Mouse (Mus musculus): Measurements from ENCODE around the gene Pde4d. TPM values are rescaled to one million over a fixed set of nuclear protein-coding genes. Genes with fewer than 3 reads are reported as not detected.

Gene Pde4d
- total and polyA plus RNA-seq, 3 experiments = 3.6 to 71.4 (median 38.5) TPM

GRCm38 (mm10) chr13:109891194-109891909 is 1441.6 kb downstream of the Pde4d start:
- no peak for DNase-seq

DNA sequence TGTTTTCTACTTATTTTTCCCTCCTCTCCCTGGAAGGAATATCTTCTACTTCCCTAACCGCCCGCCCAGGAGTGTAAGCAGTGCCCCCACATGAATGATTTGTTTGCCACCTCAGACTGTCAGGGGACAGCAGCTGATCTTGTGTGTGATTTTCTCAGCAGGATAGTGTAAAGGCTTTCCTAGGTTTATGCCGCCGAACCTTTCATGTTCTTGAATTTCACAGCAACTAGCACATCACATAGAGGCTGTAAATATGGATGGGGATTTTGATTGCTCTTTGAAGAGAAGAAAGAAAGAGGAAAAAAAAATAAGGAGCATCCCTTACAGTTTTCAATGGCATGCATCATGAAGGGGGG is 1442.1 kb downstream of the Pde4d start:
- DNase-seq = no peak

DNA sequence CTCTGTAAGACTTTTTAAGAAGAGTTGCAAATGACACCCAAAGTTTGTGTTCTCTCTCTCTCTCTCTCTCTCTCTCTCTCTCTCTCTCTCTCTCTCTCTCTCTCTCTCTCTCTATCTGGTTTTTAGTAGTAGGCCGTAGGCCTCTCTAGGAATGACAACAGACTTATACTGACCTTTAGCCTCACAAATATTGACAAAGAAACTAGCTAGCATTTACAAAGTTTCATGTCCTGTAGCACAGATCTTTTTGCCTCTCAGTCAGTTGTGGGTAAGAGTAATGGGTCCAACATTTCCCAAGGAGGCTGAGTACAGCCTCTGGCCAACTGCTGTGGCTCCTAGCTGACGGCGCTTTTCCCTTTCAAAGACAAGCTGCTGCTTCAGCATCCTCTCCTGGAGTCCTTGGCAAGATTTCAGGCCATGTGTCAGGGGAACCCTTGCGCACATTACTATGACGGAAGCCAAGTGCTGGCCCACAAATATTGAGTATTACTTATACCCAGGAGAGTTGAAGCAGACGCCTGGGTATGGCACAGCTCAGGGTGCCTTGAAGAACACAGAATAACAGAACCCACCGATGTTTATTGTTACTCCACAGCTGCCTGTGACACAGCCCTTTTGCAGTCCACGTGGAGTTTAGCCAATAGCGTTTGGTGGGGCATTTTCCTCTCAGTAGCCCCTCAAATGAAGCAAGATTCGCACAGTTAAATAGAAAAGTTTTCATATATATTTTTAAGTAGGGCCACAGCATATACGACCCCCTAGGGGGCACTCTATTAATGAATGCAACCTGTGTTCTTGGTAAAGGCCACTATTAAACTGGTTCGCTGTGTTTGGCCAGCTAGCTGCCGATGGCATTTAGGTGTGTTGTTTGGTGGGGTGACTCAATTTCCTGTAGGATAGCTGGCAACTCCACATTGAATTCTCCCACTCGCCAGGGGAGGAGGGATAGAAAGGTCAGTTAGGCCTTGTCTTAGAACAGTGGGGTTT is 1450.0 kb downstream of the Pde4d start:
- peak; percentile 58 for DNase-seq

DNA sequence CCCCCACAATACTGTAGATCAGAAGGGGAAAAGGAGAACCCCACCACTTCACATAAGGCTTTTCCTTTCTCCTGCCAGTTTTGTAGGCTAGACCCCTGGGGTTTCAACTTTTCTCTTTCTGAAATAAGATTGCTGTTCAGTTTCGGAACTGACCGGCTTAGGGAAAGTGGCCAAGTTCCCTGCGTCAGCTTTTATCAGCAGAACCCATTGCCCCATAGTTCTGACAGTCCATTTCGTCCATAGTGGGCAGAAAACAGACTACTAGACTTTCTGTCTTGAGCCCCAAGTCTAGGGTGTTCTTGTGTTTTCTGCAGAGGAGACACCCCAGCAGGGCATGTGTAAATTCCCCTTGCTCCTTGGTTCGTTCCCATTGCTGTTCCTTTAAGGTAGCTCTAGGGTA is 1452.1 kb downstream of the Pde4d start:
- DNase-seq = no peak

DNA sequence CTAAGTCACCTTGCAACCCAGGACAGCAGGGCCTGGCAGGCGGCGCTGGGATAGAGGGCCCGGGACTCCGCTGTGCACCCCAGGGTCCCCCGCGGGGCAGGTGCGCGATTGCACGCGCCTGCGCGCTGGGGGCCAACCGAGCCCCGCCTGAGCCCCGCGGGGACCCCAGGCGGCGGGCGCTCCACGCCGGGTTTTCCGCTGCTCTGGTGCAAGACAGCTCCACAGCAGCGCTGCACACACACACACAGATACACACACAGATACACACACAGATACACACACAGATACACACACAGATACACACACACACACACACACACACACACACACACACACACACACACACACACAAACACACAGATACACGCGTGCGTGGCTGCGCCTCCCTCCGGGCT is 1452.7 kb downstream of the Pde4d start:
- peak; percentile 52 for DNase-seq

DNA sequence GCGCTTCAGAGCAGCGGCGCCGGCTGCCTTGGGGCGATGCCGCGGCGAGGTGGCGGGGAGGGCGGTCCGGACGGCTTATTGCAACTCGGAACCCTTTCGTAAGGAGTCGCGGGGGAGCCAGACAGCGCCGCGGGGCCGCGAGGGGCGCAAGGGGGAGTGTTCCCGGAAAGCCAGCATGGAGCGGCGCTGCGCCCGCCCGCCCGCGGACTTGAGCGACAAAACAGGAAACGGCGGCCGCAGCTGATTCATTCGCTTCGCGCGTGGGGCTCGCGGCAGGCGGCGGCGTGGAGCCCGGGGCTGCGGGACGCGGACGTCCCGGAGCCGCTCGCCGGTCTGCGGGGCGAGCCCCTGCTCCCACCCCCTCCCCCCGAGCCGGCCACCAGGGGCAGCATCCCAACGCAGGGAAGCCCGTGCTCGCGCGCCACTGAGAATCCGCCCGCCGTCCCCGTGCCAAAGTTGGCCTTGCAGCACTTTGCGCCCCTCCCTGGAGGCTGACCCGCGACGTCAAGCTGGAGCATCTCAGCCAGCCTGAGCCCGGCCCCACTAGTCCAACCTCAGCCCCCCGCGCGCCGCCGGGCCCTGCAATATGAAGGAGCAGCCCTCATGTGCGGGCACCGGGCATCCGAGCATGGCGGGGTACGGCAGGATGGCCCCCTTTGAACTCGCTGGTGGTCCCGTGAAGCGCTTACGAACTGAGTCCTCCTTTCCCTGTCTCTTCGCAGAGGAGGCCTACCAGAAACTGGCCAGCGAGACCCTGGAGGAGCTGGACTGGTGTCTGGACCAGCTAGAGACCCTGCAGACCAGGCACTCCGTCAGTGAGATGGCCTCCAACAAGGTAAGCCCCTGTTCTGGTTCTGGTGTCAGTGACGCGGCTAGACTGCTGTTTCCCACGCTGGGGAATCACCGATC is 1453.4 kb downstream of the Pde4d start:
- DNase-seq = peak; percentile 81

DNA sequence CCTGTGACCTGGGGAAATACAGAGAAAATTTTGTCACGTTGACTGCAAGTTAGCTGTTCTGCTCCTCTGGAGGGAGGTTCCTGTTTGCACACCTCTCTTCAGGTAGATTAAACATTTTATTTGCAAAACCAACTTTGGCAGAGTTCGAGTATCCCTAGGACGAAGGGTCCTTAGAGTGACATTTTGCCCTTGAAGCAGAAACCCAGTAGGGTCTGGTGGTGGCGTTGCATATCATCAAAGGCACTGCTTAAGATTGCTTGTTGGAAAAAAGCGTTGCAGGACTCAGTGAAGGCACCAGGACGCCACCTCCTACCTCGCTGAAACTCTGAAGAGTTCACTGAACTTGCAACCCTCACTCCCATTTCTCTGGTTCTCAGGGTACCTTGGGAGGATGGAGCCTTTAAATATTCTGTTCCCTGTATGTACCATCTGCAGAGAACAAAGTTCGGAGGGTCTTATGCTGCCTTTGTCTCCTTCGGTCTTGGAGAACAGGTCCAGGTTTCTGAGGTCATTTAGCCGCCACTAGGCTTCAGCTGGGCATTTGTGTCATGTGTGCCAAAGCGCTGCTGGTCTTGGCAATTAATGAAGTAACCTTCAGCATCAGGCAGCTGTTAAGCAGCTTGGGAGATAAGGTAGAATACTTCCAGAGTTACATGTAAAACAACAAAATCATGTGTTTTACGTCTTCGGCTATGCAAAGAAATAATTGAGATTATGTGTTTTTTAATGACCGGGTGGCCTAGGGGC is 1454.2 kb downstream of the Pde4d start:
- DNase-seq = no peak

GRCm38 (mm10) chr13:109906342-109906888 is 1456.7 kb downstream of the Pde4d start:
- no peak for DNase-seq

DNA sequence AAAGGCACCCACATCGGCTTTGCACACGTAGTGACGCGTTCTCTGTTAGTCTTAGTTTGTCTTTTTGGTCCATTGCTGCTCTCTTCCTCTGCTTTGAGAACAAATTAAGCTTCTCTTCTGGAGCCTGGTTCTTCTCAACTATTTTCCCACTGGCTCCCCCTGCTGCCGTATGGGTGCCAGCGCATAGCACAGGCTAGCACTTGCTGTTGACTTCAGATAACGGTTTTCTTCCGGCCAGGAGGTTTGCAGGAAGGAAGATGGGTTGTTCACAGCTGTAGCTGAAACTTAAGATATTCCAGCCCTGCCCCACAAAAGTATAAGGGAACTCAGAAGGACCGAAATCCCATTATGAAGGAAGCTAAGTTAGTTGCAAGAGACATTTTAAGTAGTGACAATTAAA is 1457.9 kb downstream of the Pde4d start:
- peak; percentile 74 for DNase-seq

DNA sequence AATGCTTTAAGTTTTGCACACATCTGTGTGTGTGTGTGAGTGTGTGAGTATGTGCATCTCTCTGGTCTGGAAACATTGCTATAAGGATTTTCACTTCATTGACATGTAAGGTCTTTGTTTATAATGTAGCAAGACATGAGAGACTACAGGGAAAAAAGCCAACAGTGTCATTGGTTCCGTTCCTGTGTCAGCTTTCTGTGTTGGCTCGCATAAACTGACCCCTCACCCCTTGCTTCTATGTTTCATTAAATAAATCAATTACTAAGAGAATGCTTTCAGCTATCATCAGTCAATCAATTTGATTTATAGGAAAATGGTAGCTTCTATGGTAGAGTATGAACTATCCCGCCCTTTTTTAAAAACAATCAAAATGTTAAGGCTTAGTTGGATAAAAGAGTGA is 1458.6 kb downstream of the Pde4d start:
- no peak for DNase-seq

GRCm38 (mm10) chr13:109909111-109909510 is 1459.4 kb downstream of the Pde4d start:
- no peak for DNase-seq

GRCm38 (mm10) chr13:109910915-109911314 is 1461.2 kb downstream of the Pde4d start:
- DNase-seq = no peak

DNA sequence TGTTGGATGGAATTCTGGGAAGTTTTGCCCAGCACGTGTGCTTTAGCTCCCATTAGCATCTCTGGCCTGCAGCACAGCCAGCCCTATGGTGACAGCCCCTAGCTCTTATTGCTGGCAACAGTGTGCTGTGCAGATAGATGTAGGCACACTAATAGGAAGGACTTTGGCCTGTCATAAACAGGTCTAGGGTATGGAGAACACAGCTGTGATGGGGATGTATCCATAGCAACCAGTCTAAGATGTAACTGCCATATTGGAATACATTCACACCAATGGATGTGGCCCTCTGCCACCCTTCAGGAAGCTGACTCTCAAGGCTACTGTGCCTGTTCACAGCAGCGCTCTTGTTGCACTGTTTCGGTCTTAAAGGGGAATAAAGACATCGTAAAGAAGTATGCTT is 1462.9 kb downstream of the Pde4d start:
- DNase-seq = no peak

DNA sequence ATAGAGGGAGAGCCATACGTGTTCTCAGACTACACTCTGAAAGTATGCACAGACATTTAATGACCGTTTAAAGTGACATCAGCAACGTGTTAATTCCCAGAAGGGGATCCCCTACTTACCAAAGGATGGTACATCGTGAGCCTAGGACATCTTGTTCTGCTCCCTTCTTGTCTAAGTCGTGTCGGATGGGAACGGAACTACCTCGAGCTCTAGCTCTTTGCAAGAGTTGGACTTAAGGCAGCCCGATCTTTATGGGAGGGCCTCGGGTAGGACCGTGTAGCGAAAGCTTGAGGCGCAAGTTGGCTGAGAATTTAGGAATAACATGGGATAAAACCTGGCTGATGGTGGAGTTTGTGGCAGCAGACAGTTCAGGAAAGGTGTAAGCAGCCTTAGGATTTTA is 1464.5 kb downstream of the Pde4d start:
- no peak for DNase-seq

- DNase-seq = peak; percentile 63
Measured at GRCm38 (mm10) chr13:109914846-109915245, 1465.1 kb downstream of the Pde4d start.

DNA sequence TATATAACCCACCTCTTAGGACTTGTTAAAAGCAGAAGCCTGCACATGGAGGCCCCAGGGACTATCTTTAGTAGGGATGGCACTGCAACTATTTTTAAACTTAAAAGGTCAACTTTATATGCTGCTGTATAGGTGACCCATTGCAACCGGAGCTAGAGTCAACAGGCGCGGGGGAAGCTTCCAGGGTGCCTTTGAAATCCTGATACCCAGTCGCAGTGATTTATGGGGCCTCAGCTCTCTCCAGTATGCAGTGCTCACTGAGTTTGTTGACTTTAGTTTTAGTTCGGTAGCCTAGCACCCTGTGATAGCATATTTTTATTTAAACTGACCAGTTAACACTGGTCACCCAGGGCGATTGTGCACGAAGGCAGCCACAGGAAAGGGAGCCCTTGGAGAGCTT is 1465.8 kb downstream of the Pde4d start:
- no peak for DNase-seq

- DNase-seq = peak; percentile 80
Measured at GRCm38 (mm10) chr13:109915964-109916363, 1466.2 kb downstream of the Pde4d start.

- no peak for DNase-seq
Measured at GRCm38 (mm10) chr13:109917551-109917950, 1467.8 kb downstream of the Pde4d start.

DNA sequence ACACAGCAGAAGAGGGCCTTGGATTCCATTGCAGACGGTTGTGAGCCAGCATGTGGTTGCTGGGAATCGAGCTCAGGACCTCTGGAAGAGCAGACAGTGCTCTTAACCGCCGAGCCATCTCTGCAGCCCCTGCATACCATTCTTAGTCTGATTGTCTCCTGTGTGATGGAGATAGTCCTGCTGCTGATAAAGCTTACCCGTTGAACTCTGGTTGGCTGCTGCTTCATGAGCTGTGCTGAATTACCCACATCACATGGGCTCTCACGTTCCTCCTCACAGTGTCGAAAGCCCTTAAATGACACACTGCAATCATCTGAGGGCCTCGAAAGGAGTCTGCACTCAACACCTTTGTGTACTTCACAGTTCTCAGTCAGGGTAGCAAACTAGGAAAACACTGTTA is 1468.9 kb downstream of the Pde4d start:
- no peak for DNase-seq

DNA sequence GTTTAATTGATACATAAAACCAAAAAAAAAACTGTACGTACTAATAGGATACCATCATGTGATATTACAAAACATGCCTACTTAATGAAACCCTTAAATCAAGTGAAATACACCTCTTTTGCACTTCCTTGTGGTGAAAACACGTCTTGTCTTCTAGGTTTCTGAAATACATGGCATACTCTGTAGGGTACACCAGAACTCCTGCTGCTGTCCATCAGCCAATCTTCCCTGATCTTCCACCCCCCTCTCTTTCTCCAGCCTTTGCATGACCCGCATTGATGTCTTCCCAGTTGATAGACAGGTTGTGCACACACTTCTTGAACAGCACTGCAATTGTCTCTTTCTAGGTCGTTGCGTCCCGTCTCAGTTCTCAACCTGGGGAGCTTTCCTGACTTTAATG is 1470.5 kb downstream of the Pde4d start:
- no peak for DNase-seq
